Mouse (Mus musculus) myocyte (in vitro differentiated cells): ENCODE results near the gene Als2cl.

Experiments
- CEBPB ChIP-seq: IDR thresholded peaks from 2 replicates; pipeline ENCODE4 v1.6.1; 2011; ENCODE audit warnings: mild to moderate bottlenecking, moderate library complexity; ENCODE audit not compliant: poor library complexity, insufficient read depth, severe bottlenecking
- E2F4 ChIP-seq: IDR thresholded peaks from one replicate; pipeline ENCODE4 v1.6.1; 2011; ENCODE audit warnings: mild to moderate bottlenecking, control low read depth, moderate library complexity; ENCODE audit not compliant: insufficient read depth
- MAX ChIP-seq: IDR thresholded peaks from one replicate; pipeline ENCODE4 v1.6.1; 2011; ENCODE audit warnings: low read depth, mild to moderate bottlenecking, control low read depth
- MYOG ChIP-seq, 3 experiments: IDR thresholded peaks; one replicate each; pipeline ENCODE4 v1.6.1; 2011; ENCODE audit warnings: control low read depth in 2 of 3, low read depth in 2 of 3, mild to moderate bottlenecking in 2 of 3; ENCODE audit not compliant: insufficient read length in 2 of 3, control insufficient read depth in 1 of 3, insufficient read depth in 1 of 3
- POLR2A ChIP-seq: IDR thresholded peaks from one replicate; pipeline ENCODE4 v1.6.1; 2011; ENCODE audit warnings: low read depth, mild to moderate bottlenecking, control low read depth, moderate library complexity; ENCODE audit not compliant: insufficient read length
- POLR2AphosphoS2 ChIP-seq: IDR thresholded peaks from one replicate; pipeline ENCODE4 v1.6.1; 2011; ENCODE audit warnings: low read depth, control low read depth; ENCODE audit not compliant: insufficient read length
- TCF3 ChIP-seq: IDR thresholded peaks from one replicate; pipeline ENCODE4 v1.6.1; 2011; ENCODE audit warnings: low read depth, control low read depth; ENCODE audit not compliant: insufficient read length
- USF1 ChIP-seq: IDR thresholded peaks from one replicate; pipeline ENCODE4 v1.6.1; 2011; ENCODE audit warnings: low read depth, mild to moderate bottlenecking, control low read depth, moderate library complexity

- TF ChIP-seq POLR2A (no peak), E2F4 (no peak), POLR2AphosphoS2 (no peak), USF1 (no peak), MAX (no peak), TCF3 (no peak), CEBPB (no peak), MYOG (IDR thresholded peaks at IDR 0.05; ENCODE audit: control insufficient read depth in 1 of 3, insufficient read depth in 1 of 3, insufficient read length in 2 of 3, low read depth in 2 of 3) (no peak)
Measured at GRCm38 (mm10) chr9:110946548-110947044, 66.9 kb downstream of the Als2cl start.
